Mouse (Mus musculus) small intestine, adult 2 months (tissue): Measurements from ENCODE around the gene Gtf2i.

Experiments used
- CTCF ChIP-seq: fragments of 200-500 bp; IDR thresholded peaks from 2 replicates; pipeline ENCODE4 v1.5.1; 2012; ENCODE audit warnings: low read depth, mild to moderate bottlenecking, control low read depth, inconsistent platforms, low read length, moderate library complexity, mixed read lengths; ENCODE audit not compliant: insufficient replicate concordance, insufficient read length; ENCODE audit errors: extremely low read depth
- POLR2A ChIP-seq: fragments of 200-500 bp; IDR thresholded peaks from 2 replicates; pipeline ENCODE4 v1.6.1; 2012; ENCODE audit warnings: low read depth, mild to moderate bottlenecking, control low read depth, inconsistent platforms, low read length, moderate library complexity

GRCm38 (mm10) chr5:134277109-134277508, 37.5 kb downstream of the Gtf2i start:
- TF ChIP-seq POLR2A = no peak
- TF ChIP-seq CTCF = no peak
